Comparison of ENCODE assay signal across 9 mouse cellular contexts in the genomic region with DNA sequence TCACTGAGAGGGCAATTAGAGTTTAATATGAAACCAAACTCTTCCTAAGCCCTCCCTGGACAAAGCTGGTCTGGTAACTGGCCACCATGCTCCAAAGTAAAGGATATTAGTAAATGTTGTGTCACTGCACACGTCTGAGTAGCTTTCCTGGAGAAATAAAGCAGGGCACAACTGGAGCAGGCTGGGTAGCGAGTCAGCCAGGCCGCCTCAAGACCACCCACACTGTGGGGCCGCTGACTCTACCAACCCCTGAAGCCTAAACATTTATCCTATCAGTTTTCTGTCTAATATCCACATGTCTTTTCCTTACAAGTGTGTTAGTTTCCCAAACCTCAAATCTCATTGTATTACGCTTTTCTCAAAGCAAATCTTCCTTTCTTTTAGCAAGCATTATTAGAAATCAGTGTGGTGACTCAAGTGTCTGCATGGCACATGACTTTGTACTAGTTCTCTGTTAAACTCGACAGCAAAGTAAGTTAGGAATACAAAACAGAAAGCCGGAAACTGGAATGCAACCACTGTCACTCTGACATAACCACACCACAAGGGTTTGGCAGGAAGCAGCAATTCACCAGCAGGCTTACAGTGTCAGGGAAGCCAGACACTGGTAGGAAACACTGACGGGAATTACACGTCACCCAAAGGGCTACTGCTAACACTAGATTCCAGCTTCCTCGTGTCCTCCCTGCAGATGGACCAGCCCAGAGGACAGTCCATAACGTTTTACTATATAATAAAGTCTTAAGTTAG. TPM values are rescaled to one million over a fixed set of nuclear protein-coding genes. Genes with fewer than 3 reads are reported as not detected.
DNase-seq lines count a peak whose midpoint lies in the region; ATAC-seq lines count a peak whose summit lies in the region.
"Had no signal": no experiment of that assay in that cellular context is flagged by ENCODE, and none has a peak within 500 bp of the region (broad histone marks: within the 10 kb centered on the region; RNA-seq: fewer than 3 reads in every experiment).

No protein-coding gene starts in this region.

- no peak overlapping the region for H3K4me3 ChIP-seq in intestine, embryonic 15.5 days (replicated peaks)
- no peak overlapping the region for H3K4me3 ChIP-seq in hindbrain, embryonic 13.5 days

- H3K9ac ChIP-seq in intestine, embryonic 15.5 days, result no peak overlapping the region
- H3K9ac ChIP-seq in hindbrain, embryonic 13.5 days, result no peak overlapping the region

- H3K9me3 ChIP-seq in intestine, embryonic 15.5 days, result no peaks in the 10 kb centered on the region
- no peaks in the 10 kb centered on the region for H3K9me3 ChIP-seq in hindbrain, embryonic 13.5 days

- H3K4me2 ChIP-seq in intestine, embryonic 15.5 days (replicated peaks), result no peak overlapping the region
- H3K4me2 ChIP-seq in hindbrain, embryonic 13.5 days, result no peak overlapping the region

- H3K36me3 ChIP-seq in intestine, embryonic 15.5 days, result 0 out of 2 replicates have a peak, but pooled peaks cover 4% of the 10 kb centered on the region
- peaks cover 23% of the 10 kb centered on the region for H3K36me3 ChIP-seq in hindbrain, embryonic 13.5 days

- H3K4me1 ChIP-seq in intestine, embryonic 15.5 days (replicated peaks), result peaks cover 2% of the 10 kb centered on the region; the same call in 1 of the 2 replicates
- H3K4me1 ChIP-seq in hindbrain, embryonic 13.5 days (replicated peaks), result no peaks in the 10 kb centered on the region

- DNase-seq in adrenal gland, postnatal 10 days, result peak; percentile 12
- DNase-seq in adrenal gland, postnatal 14 days, result no peak
- DNase-seq in adipocyte (ENCODE audit: low spot score), result peak; percentile 71
- peak; percentile 67 for DNase-seq in lung, postnatal 36 days
- DNase-seq in spleen, postnatal 4 days (ENCODE audit: low spot score in 2 of 2), result no peak
- DNase-seq in natural killer cell, adult 2 months (ENCODE audit: low spot score in 2 of 2), result no peak
- DNase-seq: cerebellum, adult 18-20 months had no signal

- H3K27ac ChIP-seq in intestine, embryonic 15.5 days, result peak overlapping the region; percentile 23; the same call in 1 of the 2 replicates
- no peak overlapping the region for H3K27ac ChIP-seq in hindbrain, embryonic 13.5 days

- peak; percentile 67; the same call in 1 of the 2 replicates for ATAC-seq in intestine, embryonic 15.5 days
- ATAC-seq in hindbrain, embryonic 13.5 days (ENCODE audit: low FRiP score), result no peak

- H3K27me3 ChIP-seq in intestine, embryonic 15.5 days (replicated peaks), result no peaks in the 10 kb centered on the region
- no peaks in the 10 kb centered on the region for H3K27me3 ChIP-seq in hindbrain, embryonic 13.5 days

- WGBS in intestine, embryonic 15.5 days, result 47% methylated on average over 11 of the region's 11 CpGs
- WGBS in hindbrain, embryonic 13.5 days, result 81% methylated on average over 11 of the region's 11 CpGs

RNA-seq across cellular contexts. Expression of a gene that starts 18.3 kb away (rescaled TPM):
- total RNA-seq in adrenal gland, postnatal 10 days (2021), result 100 to 1,000 TPM; 219 to 227 TPM
- total RNA-seq in adrenal gland, postnatal 14 days (2021), result 216 and 228 TPM in 2 replicates
- 135 and 137 TPM in 2 replicates for polyA plus RNA-seq in intestine, embryonic 15.5 days (2015; fragmentation: Nextera tagmentation; extraction: Ambion mirVana)
- 62.9 and 64.6 TPM in 2 replicates for polyA plus RNA-seq in hindbrain, embryonic 13.5 days (2015; fragmentation: Nextera tagmentation; extraction: Ambion mirVana)

Comparison
In these comparisons a context has a peak if more than half of its experiments do, and no peak if none do; other contexts are left out.
1. DNase-seq: peak in adrenal gland, postnatal 10 days (single experiment), adipocyte (single experiment) and lung, postnatal 36 days (single experiment); none in adrenal gland, postnatal 14 days (single experiment), spleen, postnatal 4 days (0 of 2) and natural killer cell, adult 2 months (0 of 2).